Mouse (Mus musculus) lung, embryonic 16.5 days (tissue): Measurements from ENCODE around the gene Slc22a14. TPM values are rescaled to one million over a fixed set of nuclear protein-coding genes. Genes with fewer than 3 reads are reported as not detected.
"Not testable (repeated sequence)": the region's sequence is repeated elsewhere in the genome, so short reads cannot be mapped to it uniquely, and the experiment has no call there.

Experiments
- ATAC-seq: fragments of 200-750 bp; cut with Nextera tagmentation; 2 replicates; pipeline ENCODE4 v1.8.0; 2017; ENCODE audit warnings: low read depth, mild to moderate bottlenecking, moderate library complexity
- H3K27ac ChIP-seq: fragments of 300-500 bp; sonication (generic); 2 replicates; pipeline ENCODE4 v1.5.1; 2014; ENCODE audit warnings: mild to moderate bottlenecking, control low read depth, low read length
- H3K27me3 ChIP-seq: fragments of 300-500 bp; sonication (generic); 2 replicates; pipeline ENCODE4 v1.6.1; 2014; ENCODE audit warnings: low read depth, low read length, mixed read lengths; ENCODE audit not compliant: control insufficient read depth, insufficient read depth
- H3K36me3 ChIP-seq: fragments of 300-500 bp; sonication (generic); 2 replicates; pipeline ENCODE4 v1.6.1; 2014; ENCODE audit warnings: low read length; ENCODE audit not compliant: control insufficient read depth, insufficient read depth
- H3K4me1 ChIP-seq: fragments of 300-500 bp; sonication (generic); replicated peaks from 2 replicates; pipeline ENCODE4 v1.6.1; 2014; ENCODE audit warnings: low read length, mixed read lengths; ENCODE audit not compliant: control insufficient read depth, insufficient read depth
- H3K4me2 ChIP-seq: fragments of 300-500 bp; sonication (generic); 2 replicates; pipeline ENCODE4 v1.6.1; 2014; ENCODE audit warnings: low read depth, low read length, control low read depth
- H3K4me3 ChIP-seq: fragments of 300-500 bp; sonication (generic); 2 replicates; pipeline ENCODE4 v1.5.1; 2014; ENCODE audit warnings: mild to moderate bottlenecking, low read length, control low read depth
- H3K9ac ChIP-seq: fragments of 300-500 bp; sonication (generic); 2 replicates; pipeline ENCODE4 v1.6.1; 2014; ENCODE audit warnings: low read length, control low read depth
- H3K9me3 ChIP-seq: fragments of 300-500 bp; sonication (generic); 2 replicates; pipeline ENCODE4 v1.6.1; 2016; ENCODE audit warnings: low read length; ENCODE audit not compliant: control insufficient read depth
- WGBS: fragments of 180-500 bp; shearing (Covaris S2); extraction: QIAGEN DNeasy Blood & Tissue Kit; methylation state at CpG from one replicate; pipeline ENCODE4 v1.1.7; 2014; 5-methylcytosine and 5-hydroxymethylcytosine counted together
- polyA plus RNA-seq: library from polyadenylated mRNA; unstranded; fragments of >200 nt; fragmentation: Nextera tagmentation; extraction: Ambion mirVana; gene quantifications from 2 replicates; pipeline ENCODE4 v1.2.1, GENCODE M21; 2015

Slc22a14 gene
- polyA plus RNA-seq, 1 experiment from 2014 or later, result 0.06 TPM

- no peak overlapping the region for H3K4me2 ChIP-seq
- H3K27me3 ChIP-seq, result no peaks in the 10 kb centered on the region
- no peaks in the 10 kb centered on the region for H3K9me3 ChIP-seq
- peaks cover under 1% of the 10 kb centered on the region; the same call in 1 of the 2 replicates for H3K36me3 ChIP-seq
- no peak overlapping the region for H3K4me3 ChIP-seq
- H3K9ac ChIP-seq, result no peak overlapping the region
- no peak overlapping the region for H3K27ac ChIP-seq
- H3K4me1 ChIP-seq, result no peaks in the 10 kb centered on the region
- 67% methylated on average over 2 of the region's 2 CpGs for WGBS
- ATAC-seq, result no peak
Measured at GRCm38 (mm10) chr9:119219667-119220066, 145.7 kb downstream of the Slc22a14 start.

GRCm38 (mm10) chr9:119215341-119215740, 150.0 kb downstream of the Slc22a14 start:
- H3K9me3 ChIP-seq, H3K9ac ChIP-seq, H3K4me2 ChIP-seq, H3K27ac ChIP-seq, H3K4me1 ChIP-seq, H3K4me3 ChIP-seq, H3K27me3 ChIP-seq, H3K36me3 ChIP-seq, ATAC-seq: not testable (repeated sequence)
- 61% methylated on average over 2 of the region's 2 CpGs for WGBS

- H3K9me3 ChIP-seq, result no peaks in the 10 kb centered on the region
- H3K27ac ChIP-seq, result no peak overlapping the region
- no peaks in the 10 kb centered on the region for H3K27me3 ChIP-seq
- H3K4me1 ChIP-seq, result no peaks in the 10 kb centered on the region
- WGBS, result 79% methylated on average over 6 of the region's 6 CpGs
- H3K4me2 ChIP-seq, result no peak overlapping the region
- H3K36me3 ChIP-seq, result no peaks in the 10 kb centered on the region
- no peak overlapping the region for H3K4me3 ChIP-seq
- no peak for ATAC-seq
- H3K9ac ChIP-seq, result no peak overlapping the region
Measured at GRCm38 (mm10) chr9:119214601-119215000, 150.8 kb downstream of the Slc22a14 start.

- 73% methylated on average over 8 of the region's 8 CpGs for WGBS
- Histone ChIP-seq H3K27ac (no peak overlapping the region), H3K4me3 (no peak overlapping the region), H3K9ac (no peak overlapping the region), H3K27me3 (no peaks in the 10 kb centered on the region), H3K4me2 (no peak overlapping the region), H3K4me1 (no peaks in the 10 kb centered on the region), H3K9me3 (no peaks in the 10 kb centered on the region), H3K36me3 (no peaks in the 10 kb centered on the region)
- no peak for ATAC-seq
Measured at GRCm38 (mm10) chr9:119212996-119213395, 152.4 kb downstream of the Slc22a14 start.

- no peak for ATAC-seq
- H3K4me1 ChIP-seq, result no peaks in the 10 kb centered on the region
- no peak within 1 kb of the TSS for H3K9ac ChIP-seq
- H3K4me2 ChIP-seq, result no peak within 1 kb of the TSS
- 90% methylated on average over 4 of the region's 4 CpGs for WGBS
- H3K4me3 ChIP-seq, result no peak within 1 kb of the TSS
- H3K27ac ChIP-seq, result no peak within 1 kb of the TSS
- H3K9me3 ChIP-seq, result no peaks in the 10 kb centered on the region
- H3K36me3 ChIP-seq, result no peaks in the 10 kb centered on the region
- H3K27me3 ChIP-seq, result no peaks in the 10 kb centered on the region
Measured at GRCm38 (mm10) chr9:119208998-119209397, 156.4 kb downstream of the Slc22a14 start, which contains the start of gene Slc22a13. Gene Slc22a13, minus strand, starts transcription at chr9:119209098.

GRCm38 (mm10) chr9:119207113-119207512, 158.2 kb downstream of the Slc22a14 start:
- no peak overlapping the region for H3K4me3 ChIP-seq
- no peaks in the 10 kb centered on the region for H3K4me1 ChIP-seq
- WGBS, result 44% methylated on average over 4 of the region's 4 CpGs
- H3K9ac ChIP-seq, result no peak overlapping the region
- no peaks in the 10 kb centered on the region for H3K27me3 ChIP-seq
- H3K27ac ChIP-seq, result no peak overlapping the region
- H3K9me3 ChIP-seq, result no peaks in the 10 kb centered on the region
- no peaks in the 10 kb centered on the region for H3K36me3 ChIP-seq
- no peak for ATAC-seq
- H3K4me2 ChIP-seq, result no peak overlapping the region

GRCm38 (mm10) chr9:119206666-119207065, 158.7 kb downstream of the Slc22a14 start:
- H3K36me3 ChIP-seq, result no peaks in the 10 kb centered on the region
- 77% methylated on average over 2 of the region's 2 CpGs for WGBS
- H3K4me1 ChIP-seq, result no peaks in the 10 kb centered on the region
- no peak overlapping the region for H3K27ac ChIP-seq
- no peak overlapping the region for H3K4me2 ChIP-seq
- no peak overlapping the region for H3K4me3 ChIP-seq
- H3K9me3 ChIP-seq, result no peaks in the 10 kb centered on the region
- ATAC-seq, result no peak
- no peak overlapping the region for H3K9ac ChIP-seq
- H3K27me3 ChIP-seq, result no peaks in the 10 kb centered on the region

GRCm38 (mm10) chr9:119205756-119206155, 159.6 kb downstream of the Slc22a14 start:
- 80% methylated on average over 5 of the region's 5 CpGs for WGBS
- Histone ChIP-seq H3K4me1 (no peaks in the 10 kb centered on the region), H3K27ac (no peak overlapping the region), H3K9me3 (no peaks in the 10 kb centered on the region), H3K27me3 (no peaks in the 10 kb centered on the region), H3K9ac (no peak overlapping the region), H3K4me3 (no peak overlapping the region), H3K36me3 (no peaks in the 10 kb centered on the region), H3K4me2 (no peak overlapping the region)
- ATAC-seq, result no peak

- H3K9ac ChIP-seq, result no peak overlapping the region
- no peaks in the 10 kb centered on the region for H3K27me3 ChIP-seq
- H3K4me1 ChIP-seq, result no peaks in the 10 kb centered on the region
- ATAC-seq, result no peak
- WGBS, result 94% methylated on average over 9 of the region's 9 CpGs
- no peaks in the 10 kb centered on the region for H3K9me3 ChIP-seq
- no peak overlapping the region for H3K27ac ChIP-seq
- H3K4me2 ChIP-seq, result no peak overlapping the region
- H3K36me3 ChIP-seq, result no peaks in the 10 kb centered on the region
- H3K4me3 ChIP-seq, result no peak overlapping the region
Measured at GRCm38 (mm10) chr9:119203617-119204016, 161.7 kb downstream of the Slc22a14 start.

GRCm38 (mm10) chr9:119201653-119202052, 163.7 kb downstream of the Slc22a14 start:
- 80% methylated on average over 5 of the region's 5 CpGs for WGBS
- no peaks in the 10 kb centered on the region for H3K36me3 ChIP-seq
- no peaks in the 10 kb centered on the region for H3K9me3 ChIP-seq
- ATAC-seq, result no peak
- H3K9ac ChIP-seq, result no peak overlapping the region
- H3K4me2 ChIP-seq, result no peak overlapping the region
- no peaks in the 10 kb centered on the region for H3K4me1 ChIP-seq
- H3K27ac ChIP-seq, result no peak overlapping the region
- H3K27me3 ChIP-seq, result no peaks in the 10 kb centered on the region
- no peak overlapping the region for H3K4me3 ChIP-seq
